Mouse (Mus musculus) neural tube, embryonic 13.5 days (tissue): Measurements from ENCODE around the gene 1700007K13Rik. TPM values are rescaled to one million over a fixed set of nuclear protein-coding genes. Genes with fewer than 3 reads are reported as not detected.
"Not testable (repeated sequence)": the region's sequence is repeated elsewhere in the genome, so short reads cannot be mapped to it uniquely, and the experiment has no call there.

ENCODE experiments used
- ATAC-seq: fragments of 200-750 bp; cut with Nextera tagmentation; 2 replicates; pipeline ENCODE4 v1.8.0; 2017; ENCODE audit warnings: low read depth, mild to moderate bottlenecking, moderate TSS enrichment, moderate library complexity
- H3K27ac ChIP-seq: fragments of 300-500 bp; sonication (generic); replicated peaks from 2 replicates; pipeline ENCODE4 v1.5.1; 2015; ENCODE audit warnings: moderate library complexity, mild to moderate bottlenecking, inconsistent platforms
- H3K27me3 ChIP-seq: fragments of 300-500 bp; sonication (generic); 2 replicates; pipeline ENCODE4 v1.6.1; 2015; ENCODE audit warnings: mild to moderate bottlenecking, inconsistent platforms
- H3K36me3 ChIP-seq: fragments of 300-500 bp; sonication (generic); 2 replicates; pipeline ENCODE4 v1.6.1; 2015; ENCODE audit warnings: mild to moderate bottlenecking, inconsistent platforms
- H3K4me1 ChIP-seq: fragments of 300-500 bp; sonication (generic); replicated peaks from 2 replicates; pipeline ENCODE4 v1.6.1; 2015; ENCODE audit warnings: inconsistent platforms
- H3K4me2 ChIP-seq: fragments of 300-500 bp; sonication (generic); 2 replicates; pipeline ENCODE4 v1.6.1; 2015; ENCODE audit warnings: inconsistent platforms, mild to moderate bottlenecking, moderate library complexity
- H3K4me3 ChIP-seq: fragments of 300-500 bp; sonication (generic); 2 replicates; pipeline ENCODE4 v1.5.1; 2015; ENCODE audit warnings: mild to moderate bottlenecking, inconsistent platforms
- H3K9ac ChIP-seq: fragments of 300-500 bp; sonication (generic); 2 replicates; pipeline ENCODE4 v1.6.1; 2015; ENCODE audit warnings: moderate library complexity, mild to moderate bottlenecking, inconsistent platforms
- H3K9me3 ChIP-seq: fragments of 300-500 bp; sonication (generic); 2 replicates; pipeline ENCODE4 v1.6.1; 2016; ENCODE audit warnings: inconsistent platforms
- WGBS: fragments of 180-500 bp; shearing (Covaris S2); methylation state at CpG from one replicate; pipeline ENCODE4 v1.1.7; 2015; 5-methylcytosine and 5-hydroxymethylcytosine counted together
- polyA plus RNA-seq: library from polyadenylated mRNA; unstranded; fragments of >200 nt; fragmentation: Nextera tagmentation; extraction: Ambion mirVana; gene quantifications from 2 replicates; pipeline ENCODE4 v1.2.1, GENCODE M21; 2015

1700007K13Rik gene
- polyA plus RNA-seq, 1 experiment from 2014 or later = 2.6 TPM

GRCm38 (mm10) chr2:28496671-28497070 lies 30.5 kb upstream of the 1700007K13Rik start, which contains the start of gene Gbgt1:
Gene Gbgt1 (plus strand): TSS chr2:28496891.
- Histone ChIP-seq H3K27me3 (no peaks in the 10 kb centered on the region), H3K9me3 (no peaks in the 10 kb centered on the region), H3K36me3 (no peaks in the 10 kb centered on the region), H3K4me3 (no peak within 1 kb of the TSS), H3K4me1 (no peaks in the 10 kb centered on the region), H3K4me2 (peak within 1 kb of the TSS; percentile 21; the same call in 1 of the 2 replicates), H3K27ac (no peak within 1 kb of the TSS), H3K9ac (no peak within 1 kb of the TSS)
- no peak for ATAC-seq
- WGBS = 85% methylated on average over 5 of the region's 5 CpGs

- WGBS = 83% methylated on average over 16 of the region's 16 CpGs
- H3K27me3 ChIP-seq = no peaks in the 10 kb centered on the region
Measured at GRCm38 (mm10) chr2:28495801-28496595, 29.9 kb upstream of the 1700007K13Rik start.

GRCm38 (mm10) chr2:28495207-28495756 lies 29.1 kb upstream of the 1700007K13Rik start:
- Histone ChIP-seq H3K27ac (no peak overlapping the region), H3K27me3 (no peaks in the 10 kb centered on the region), H3K9me3 (no peaks in the 10 kb centered on the region), H3K4me3 (no peak overlapping the region), H3K4me2 (no peak overlapping the region), H3K4me1 (no peaks in the 10 kb centered on the region), H3K9ac (no peak overlapping the region), H3K36me3 (no peaks in the 10 kb centered on the region)
- no peak for ATAC-seq
- 86% methylated on average over 14 of the region's 14 CpGs for WGBS

More at GRCm38 (mm10) chr2:28495801-28496595, 29.9 kb upstream of the 1700007K13Rik start:
- ATAC-seq = no peak
- H3K27ac ChIP-seq = no peak overlapping the region
- H3K36me3 ChIP-seq = no peaks in the 10 kb centered on the region
- no peak overlapping the region for H3K9ac ChIP-seq
- H3K4me1 ChIP-seq = no peaks in the 10 kb centered on the region
- no peak overlapping the region for H3K4me3 ChIP-seq
- H3K4me2 ChIP-seq = no peak overlapping the region
- H3K9me3 ChIP-seq = no peaks in the 10 kb centered on the region

- WGBS = 87% methylated on average over 2 of the region's 2 CpGs
- Histone ChIP-seq H3K9me3 (no peaks in the 10 kb centered on the region), H3K27ac (no peak overlapping the region), H3K9ac (no peak overlapping the region), H3K4me2 (no peak overlapping the region), H3K27me3 (no peaks in the 10 kb centered on the region), H3K36me3 (no peaks in the 10 kb centered on the region), H3K4me3 (no peak overlapping the region), H3K4me1 (no peaks in the 10 kb centered on the region)
- ATAC-seq = no peak
Measured at GRCm38 (mm10) chr2:28494521-28494920, 28.4 kb upstream of the 1700007K13Rik start.

GRCm38 (mm10) chr2:28483861-28484260 lies 17.7 kb upstream of the 1700007K13Rik start:
- Histone ChIP-seq H3K4me2 (no peak overlapping the region), H3K27me3 (no peaks in the 10 kb centered on the region), H3K27ac (no peak overlapping the region), H3K4me3 (no peak overlapping the region), H3K4me1 (no peaks in the 10 kb centered on the region), H3K9ac (no peak overlapping the region), H3K9me3 (no peaks in the 10 kb centered on the region), H3K36me3 (no peaks in the 10 kb centered on the region)
- ATAC-seq = no peak
- 78% methylated on average over 2 of the region's 2 CpGs for WGBS

- no peak overlapping the region for H3K27ac ChIP-seq
- no peaks in the 10 kb centered on the region for H3K36me3 ChIP-seq
- no peak for ATAC-seq
- no peak overlapping the region for H3K4me2 ChIP-seq
- no peak overlapping the region for H3K9ac ChIP-seq
- H3K27me3 ChIP-seq = no peaks in the 10 kb centered on the region
- H3K4me1 ChIP-seq = no peaks in the 10 kb centered on the region
- no peak overlapping the region for H3K4me3 ChIP-seq
- 83% methylated on average over 20 of the region's 20 CpGs for WGBS
- H3K9me3 ChIP-seq = no peaks in the 10 kb centered on the region
Measured at GRCm38 (mm10) chr2:28479208-28480204, 13.4 kb upstream of the 1700007K13Rik start.

GRCm38 (mm10) chr2:28477993-28478392 lies 11.9 kb upstream of the 1700007K13Rik start:
- not testable (repeated sequence) for H3K27ac ChIP-seq, H3K9me3 ChIP-seq, ATAC-seq, H3K4me3 ChIP-seq, H3K36me3 ChIP-seq, H3K4me1 ChIP-seq, H3K27me3 ChIP-seq, H3K4me2 ChIP-seq, H3K9ac ChIP-seq
- 92% methylated on average over 5 of the region's 5 CpGs for WGBS

GRCm38 (mm10) chr2:28472011-28472410 lies 5.9 kb upstream of the 1700007K13Rik start:
- not testable (repeated sequence) for ATAC-seq, H3K27ac ChIP-seq, H3K9ac ChIP-seq, H3K4me2 ChIP-seq, H3K9me3 ChIP-seq, H3K4me3 ChIP-seq, H3K27me3 ChIP-seq
- H3K36me3 ChIP-seq = peaks cover 45% of the 10 kb centered on the region
- peaks cover 12% of the 10 kb centered on the region for H3K4me1 ChIP-seq
- 95% methylated on average over 8 of the region's 8 CpGs for WGBS

- WGBS = 96% methylated on average over 2 of the region's 2 CpGs
- Histone ChIP-seq H3K27me3 (no peaks in the 10 kb centered on the region), H3K27ac (no peak overlapping the region), H3K9me3 (peaks cover 10% of the 10 kb centered on the region), H3K4me1 (peaks cover 22% of the 10 kb centered on the region), H3K4me2 (no peak overlapping the region), H3K9ac (no peak overlapping the region), H3K36me3 (peaks cover 45% of the 10 kb centered on the region), H3K4me3 (no peak overlapping the region)
- no peak for ATAC-seq
Measured at GRCm38 (mm10) chr2:28470591-28470990, 4.5 kb upstream of the 1700007K13Rik start.

- peaks cover 45% of the 10 kb centered on the region for H3K36me3 ChIP-seq
- peaks cover 26% of the 10 kb centered on the region for H3K4me1 ChIP-seq
- H3K27ac ChIP-seq = no peak overlapping the region
- H3K9ac ChIP-seq = no peak overlapping the region
- ATAC-seq = no peak
- peaks cover 10% of the 10 kb centered on the region for H3K9me3 ChIP-seq
- H3K4me2 ChIP-seq = no peak overlapping the region
- WGBS = 95% methylated on average over 14 of the region's 14 CpGs
- H3K27me3 ChIP-seq = peaks cover 10% of the 10 kb centered on the region
- H3K4me3 ChIP-seq = no peak overlapping the region
Measured at GRCm38 (mm10) chr2:28469461-28469860, 3.3 kb upstream of the 1700007K13Rik start.

GRCm38 (mm10) chr2:28468486-28469225 lies 2.5 kb upstream of the 1700007K13Rik start:
- Histone ChIP-seq H3K9me3 (peaks cover 10% of the 10 kb centered on the region), H3K36me3 (peaks cover 45% of the 10 kb centered on the region), H3K4me1 (peaks cover 26% of the 10 kb centered on the region), H3K27me3 (peaks cover 10% of the 10 kb centered on the region), H3K9ac (peak overlapping the region; percentile 96), H3K4me3 (peak overlapping the region; percentile 99), H3K4me2 (peak overlapping the region; percentile 81), H3K27ac (no peak overlapping the region)
- ATAC-seq = no peak
- 58% methylated on average over 18 of the region's 18 CpGs for WGBS
